Comparison of ENCODE assay signal across 27 mouse cellular contexts in the genomic region with DNA sequence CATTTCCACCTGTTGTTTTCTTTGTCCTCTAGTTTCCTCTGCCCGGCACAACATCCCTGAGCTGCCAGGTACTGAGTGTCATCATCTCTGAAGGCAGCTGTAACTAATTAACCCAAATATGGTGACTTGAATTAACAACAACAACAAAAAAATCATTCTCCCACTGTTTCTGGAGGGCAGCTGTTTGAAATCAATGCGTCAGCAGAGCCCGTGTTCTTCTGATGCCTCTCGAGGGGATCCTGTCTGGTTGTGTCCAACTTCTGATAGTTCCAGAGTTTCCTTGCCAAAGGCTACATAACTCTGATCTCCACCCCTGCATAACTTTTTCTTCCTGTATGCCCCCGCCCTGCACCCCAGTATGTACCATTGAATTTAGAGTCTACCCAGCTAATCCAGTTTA. TPM values are rescaled to one million over a fixed set of nuclear protein-coding genes. Genes with fewer than 3 reads are reported as not detected.
DNase-seq lines count a peak whose midpoint lies in the region; ATAC-seq lines count a peak whose summit lies in the region.
"Had no signal": no experiment of that assay in that cellular context is flagged by ENCODE, and none has a peak within 500 bp of the region (broad histone marks: within the 10 kb centered on the region; RNA-seq: fewer than 3 reads in every experiment).

No protein-coding gene starts in this region.

- no peak overlapping the region for H3K9ac ChIP-seq in lung, embryonic 15.5 days
- H3K9ac ChIP-seq: embryonic facial prominence, embryonic 12.5 days; hindbrain, embryonic 12.5 days; neural tube, embryonic 15.5 days had no signal

- H3K27ac ChIP-seq in lung, embryonic 15.5 days: peak overlapping the region; percentile 37; the same call in 1 of the 2 replicates
- H3K27ac ChIP-seq: embryonic facial prominence, embryonic 12.5 days; hindbrain, embryonic 12.5 days; neural tube, embryonic 15.5 days had no signal

- H3K36me3 ChIP-seq in lung, embryonic 15.5 days: no peaks in the 10 kb centered on the region
- H3K36me3 ChIP-seq: embryonic facial prominence, embryonic 12.5 days; hindbrain, embryonic 12.5 days; neural tube, embryonic 15.5 days had no signal

- H3K27me3 ChIP-seq in lung, embryonic 15.5 days: no peaks in the 10 kb centered on the region
- H3K27me3 ChIP-seq: embryonic facial prominence, embryonic 12.5 days; neural tube, embryonic 15.5 days had no signal

- intact Hi-C loops in heart, postnatal 25 days (cut with DNase I): no loop called here

- H3K4me2 ChIP-seq in lung, embryonic 15.5 days: no peak overlapping the region
- H3K4me2 ChIP-seq: embryonic facial prominence, embryonic 12.5 days; hindbrain, embryonic 12.5 days; midbrain, embryonic 11.5 days; neural tube, embryonic 15.5 days had no signal

- peaks cover 28% of the 10 kb centered on the region for H3K4me1 ChIP-seq in lung, embryonic 15.5 days

- no peaks in the 10 kb centered on the region for H3K9me3 ChIP-seq in lung, embryonic 15.5 days
- H3K9me3 ChIP-seq: embryonic facial prominence, embryonic 12.5 days; hindbrain, embryonic 12.5 days; neural tube, embryonic 15.5 days had no signal

- ATAC-seq in lung, embryonic 15.5 days (ENCODE audit: borderline replicate concordance, extremely low read depth, low FRiP score, low TSS enrichment): no peak
- ATAC-seq: forebrain, embryonic 14.5 days; intestine, postnatal 0 days had no signal

- peak; percentile 63 for DNase-seq in gastrocnemius, postnatal 25 days
- no peak for DNase-seq in gastrocnemius, postnatal 10 days
- no peak for DNase-seq in lung, postnatal 25 days (ENCODE audit: low spot score)
- peak; percentile 34 for DNase-seq in heart, postnatal 25 days (ENCODE audit: low spot score)
- DNase-seq in cerebellum, adult 11 months: no peak
- DNase-seq in thymus, adult 18-20 months: no peak
- DNase-seq: adrenal gland, postnatal 36 days; cerebellum, adult 18-20 months; cerebellum, postnatal 14 days; layer of hippocampus, adult 9-11 months; right cerebral cortex, adult 18-20 months; right cerebral cortex, postnatal 4 days; thymus, postnatal 14 days had no signal

- H3K4me3 ChIP-seq in lung, embryonic 15.5 days: no peak overlapping the region
- H3K4me3 ChIP-seq: embryonic facial prominence, embryonic 12.5 days; hindbrain, embryonic 12.5 days; neural tube, embryonic 15.5 days had no signal

- 70% methylated on average over 5 of the region's 5 CpGs for WGBS in lung, embryonic 15.5 days

RNA-seq across cellular contexts. Expression of a gene that starts 28.9 kb away (rescaled TPM):
- total RNA-seq in gastrocnemius, postnatal 25 days (2021): 10 to 100 TPM; 15.8 to 18.2 TPM
- 10 to 100 TPM; 19.6 to 21.6 TPM for total RNA-seq in gastrocnemius, postnatal 10 days (2021)
- polyA plus RNA-seq in lung, embryonic 15.5 days (2015; fragmentation: Nextera tagmentation; extraction: Ambion mirVana): 0.92 and 1.5 TPM in 2 replicates
- 10 to 100 TPM; 16.2 to 16.7 TPM for total RNA-seq in heart, postnatal 25 days (2021)
- total RNA-seq: ES-E14 had no signal

RNA-seq across cellular contexts. Expression of a gene that starts 56.9 kb away (rescaled TPM):
- not detected for total RNA-seq in gastrocnemius, postnatal 25 days (2021)
- under 1 TPM in 1 of 2 experiments, not detected in 1; 0.27 TPM for total RNA-seq in gastrocnemius, postnatal 10 days (2021)
- polyA plus RNA-seq in lung, embryonic 15.5 days (2015; fragmentation: Nextera tagmentation; extraction: Ambion mirVana): 1.4 and 1.7 TPM in 2 replicates
- total RNA-seq in heart, postnatal 25 days (2021): not detected
- total RNA-seq: adrenal gland, postnatal 36 days; gastrocnemius, postnatal 36 days; heart, postnatal 10 days; left cerebral cortex, postnatal 25 days; liver, adult 2 months had no signal
- polyA plus RNA-seq: large intestine, adult 2 months; liver, adult 2 months; liver, embryonic 16.5 days had no signal

Comparison
In these comparisons a context has a peak if more than half of its experiments do, and no peak if none do; other contexts are left out.
1. DNase-seq: peak in gastrocnemius, postnatal 25 days (single experiment) and heart, postnatal 25 days (single experiment); none in gastrocnemius, postnatal 10 days (single experiment), lung, postnatal 25 days (single experiment), cerebellum, adult 11 months (single experiment) and thymus, adult 18-20 months (0 of 2).